Mouse (Mus musculus): ENCODE measurements around the gene Thrb. TPM values are rescaled to one million over a fixed set of nuclear protein-coding genes. Genes with fewer than 3 reads are reported as not detected.

Thrb gene
- 3.2 TPM for polyA plus RNA-seq (2014; fragmentation: Illumina TruSeq; extraction: RNeasy Lipid Tissue Mini Kit (QIAGEN cat#74804); ENCODE audit: insufficient read depth, low read depth, low replicate concordance)

DNA sequence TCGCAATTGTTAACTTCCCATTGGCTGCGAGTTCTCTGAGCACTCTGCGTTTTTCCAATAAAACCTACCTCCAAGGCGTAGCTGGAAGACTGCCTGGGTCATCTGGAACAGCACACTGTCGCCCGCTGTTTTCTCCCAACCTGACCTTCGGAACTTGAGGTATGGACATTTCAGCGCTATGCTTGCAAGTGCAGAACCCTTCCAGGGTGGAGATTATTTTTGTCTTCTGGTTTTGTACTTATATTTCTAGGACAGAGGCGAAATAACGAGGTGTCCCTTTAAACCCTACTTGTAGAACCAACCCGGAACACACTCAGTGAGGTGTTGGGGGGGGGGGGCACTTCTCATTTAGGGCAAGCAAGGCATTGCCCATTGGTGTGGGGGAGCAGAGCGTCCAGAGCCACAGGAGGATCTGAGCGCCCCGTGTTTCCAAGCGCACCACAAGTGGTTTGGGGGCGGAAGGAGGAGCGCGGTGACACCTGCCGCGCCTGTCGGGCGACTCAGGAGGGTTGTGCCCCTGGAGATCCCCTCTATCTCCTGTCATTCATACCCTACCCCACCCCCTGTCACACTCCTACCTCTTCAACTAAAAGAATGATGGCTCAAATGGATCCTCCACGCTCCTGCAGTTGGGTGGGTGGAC is at the start of gene Thrb:
Gene Thrb (plus strand): TSS at position 576 of the 643 bp plus-strand sequence.

